Mouse (Mus musculus) midbrain, embryonic 16.5 days (tissue): Measurements from ENCODE around the gene Slco3a1. TPM values are rescaled to one million over a fixed set of nuclear protein-coding genes. Genes with fewer than 3 reads are reported as not detected.
A peak's percentile ranks its signal among the peaks of the same experiment; 100 is the strongest.

Source experiments
- ATAC-seq: fragments of 200-750 bp; cut with Nextera tagmentation; 2 replicates; pipeline ENCODE4 v1.8.0; 2017; ENCODE audit warnings: moderate TSS enrichment
- H3K27ac ChIP-seq: fragments of 300-500 bp; sonication (generic); 2 replicates; pipeline ENCODE4 v1.5.1; 2014; ENCODE audit warnings: mild to moderate bottlenecking, low read length, mixed read lengths
- H3K27me3 ChIP-seq: fragments of 300-500 bp; sonication (generic); 2 replicates; pipeline ENCODE4 v1.6.1; 2014; ENCODE audit warnings: low read depth, low read length, mixed read lengths; ENCODE audit not compliant: control insufficient read depth, insufficient read depth
- H3K36me3 ChIP-seq: fragments of 300-500 bp; sonication (generic); 2 replicates; pipeline ENCODE4 v1.6.1; 2014; ENCODE audit warnings: mild to moderate bottlenecking, low read length, moderate library complexity, mixed read lengths; ENCODE audit not compliant: control insufficient read depth, insufficient read depth
- H3K4me1 ChIP-seq: fragments of 300-500 bp; sonication (generic); 2 replicates; pipeline ENCODE4 v1.6.1; 2014; ENCODE audit warnings: mild to moderate bottlenecking, low read length, mixed read lengths; ENCODE audit not compliant: control insufficient read depth, insufficient read depth
- H3K4me2 ChIP-seq: fragments of 300-500 bp; sonication (generic); 2 replicates; pipeline ENCODE4 v1.6.1; 2014; ENCODE audit warnings: mild to moderate bottlenecking, low read length, mixed read lengths
- H3K4me3 ChIP-seq: fragments of 300-500 bp; sonication (generic); 2 replicates; pipeline ENCODE4 v1.5.1; 2014; ENCODE audit warnings: low read depth, mild to moderate bottlenecking, low read length, moderate library complexity, mixed read lengths
- H3K9ac ChIP-seq: fragments of 300-500 bp; sonication (generic); 2 replicates; pipeline ENCODE4 v1.6.1; 2014; ENCODE audit warnings: low read depth, low read length, mixed read lengths
- H3K9me3 ChIP-seq: fragments of 300-500 bp; sonication (generic); replicated peaks from 2 replicates; pipeline ENCODE4 v1.6.1; 2014; ENCODE audit warnings: mild to moderate bottlenecking, low read length, mixed read lengths; ENCODE audit not compliant: control insufficient read depth, poor library complexity, severe bottlenecking
- WGBS: fragments of 180-500 bp; shearing (Covaris S2); extraction: QIAGEN DNeasy Blood & Tissue Kit; methylation state at CpG from one replicate; pipeline ENCODE4 v1.1.7; 2014; 5-methylcytosine and 5-hydroxymethylcytosine counted together
- polyA plus RNA-seq: library from polyadenylated mRNA; unstranded; fragments of >200 nt; fragmentation: Nextera tagmentation; extraction: Ambion mirVana; gene quantifications from 2 replicates; pipeline ENCODE4 v1.2.1, GENCODE M21; 2015

Gene Slco3a1
- polyA plus RNA-seq, 1 experiment from 2014 or later: 27.2 TPM

DNA sequence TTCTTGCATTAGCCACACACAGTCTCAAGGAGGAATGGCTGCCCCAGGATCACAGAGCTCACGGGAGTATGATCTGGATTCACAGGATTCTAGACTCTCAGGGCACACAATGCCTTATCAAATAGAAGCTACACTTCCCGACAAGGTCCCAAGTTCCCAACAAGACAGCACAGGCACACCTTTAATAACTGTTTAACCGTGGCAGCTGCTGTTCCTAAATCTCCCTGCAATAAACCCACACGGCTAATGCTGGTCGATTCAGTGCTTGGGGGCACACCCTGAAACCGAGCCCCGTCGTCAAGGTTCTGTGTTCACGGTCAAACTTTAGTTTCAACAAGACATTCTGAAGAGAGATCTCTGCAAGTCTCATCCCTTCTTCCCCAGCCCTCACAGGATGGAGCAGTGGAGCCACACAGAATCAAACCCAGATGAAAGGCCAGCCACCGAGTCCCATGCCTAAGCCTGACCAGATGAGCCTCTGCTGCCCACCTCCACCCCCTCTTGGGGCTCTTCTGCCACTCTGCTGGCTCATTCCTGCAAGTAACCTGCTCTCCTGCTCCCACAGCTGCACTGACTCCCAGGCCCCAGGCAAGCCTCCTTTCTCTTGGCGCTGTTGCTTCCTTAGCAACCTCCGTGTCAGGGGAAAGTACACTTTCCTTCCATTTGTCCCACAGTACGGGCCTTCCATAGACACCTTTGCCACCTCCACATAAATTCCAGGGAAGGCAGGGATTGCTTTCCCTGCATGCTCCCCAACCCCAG, 200.7 kb downstream of the Slco3a1 start:
- Histone ChIP-seq H3K4me1 (peaks cover 18% of the 10 kb centered on the region), H3K36me3 (no peaks in the 10 kb centered on the region), H3K9me3 (no peaks in the 10 kb centered on the region), H3K4me2 (no peak overlapping the region), H3K27ac (peak overlapping the region; percentile 83), H3K9ac (peak overlapping the region; percentile 50), H3K27me3 (no peaks in the 10 kb centered on the region), H3K4me3 (no peak overlapping the region)
- 72% methylated on average over 13 of the region's 13 CpGs for WGBS
- ATAC-seq: peak; percentile 61

GRCm38 (mm10) chr7:74353240-74353639, 201.3 kb downstream of the Slco3a1 start:
- no peak overlapping the region for H3K27ac ChIP-seq
- H3K4me2 ChIP-seq: no peak overlapping the region
- WGBS: 88% methylated on average over 7 of the region's 7 CpGs
- no peak overlapping the region for H3K4me3 ChIP-seq
- H3K9me3 ChIP-seq: no peaks in the 10 kb centered on the region
- H3K4me1 ChIP-seq: peaks cover 20% of the 10 kb centered on the region
- H3K9ac ChIP-seq: no peak overlapping the region
- ATAC-seq: no peak
- no peaks in the 10 kb centered on the region for H3K27me3 ChIP-seq
- no peaks in the 10 kb centered on the region for H3K36me3 ChIP-seq

DNA sequence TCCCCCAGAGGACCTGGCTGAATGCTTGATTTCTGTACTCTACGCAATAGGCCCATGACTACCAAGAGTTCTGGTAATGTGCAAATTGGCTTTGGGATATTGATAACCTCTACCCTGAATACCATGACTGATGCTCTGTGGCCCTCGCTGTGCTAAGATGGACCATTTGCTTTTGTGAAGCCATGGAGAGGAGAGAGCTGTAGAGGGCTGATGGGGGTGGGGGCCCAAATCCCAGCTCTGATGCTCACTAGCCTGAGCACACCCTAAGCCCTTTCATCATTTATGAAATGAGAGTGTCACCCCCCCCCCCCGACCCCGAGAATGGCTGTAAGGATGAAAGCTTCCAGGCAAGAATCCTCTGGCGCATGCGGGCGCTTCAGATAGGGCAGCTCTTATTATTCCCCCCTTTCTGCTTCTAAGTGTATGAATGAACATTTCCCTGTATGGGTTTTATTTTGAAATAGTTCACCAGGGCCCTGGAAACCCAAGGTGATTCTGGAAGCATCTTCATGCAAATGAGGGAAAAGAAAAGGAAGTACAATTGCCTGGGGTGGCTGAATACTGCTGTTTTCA, 206.2 kb downstream of the Slco3a1 start:
- peaks cover 6% of the 10 kb centered on the region; the same call in 1 of the 2 replicates for H3K4me1 ChIP-seq
- no peak overlapping the region for H3K9ac ChIP-seq
- H3K4me2 ChIP-seq: no peak overlapping the region
- WGBS: 54% methylated on average over 7 of the region's 7 CpGs
- no peaks in the 10 kb centered on the region for H3K36me3 ChIP-seq
- H3K9me3 ChIP-seq: no peaks in the 10 kb centered on the region
- ATAC-seq: peak; percentile 65; the same call in 1 of the 2 replicates
- no peak overlapping the region for H3K4me3 ChIP-seq
- no peaks in the 10 kb centered on the region for H3K27me3 ChIP-seq
- H3K27ac ChIP-seq: peak overlapping the region; percentile 53

DNA sequence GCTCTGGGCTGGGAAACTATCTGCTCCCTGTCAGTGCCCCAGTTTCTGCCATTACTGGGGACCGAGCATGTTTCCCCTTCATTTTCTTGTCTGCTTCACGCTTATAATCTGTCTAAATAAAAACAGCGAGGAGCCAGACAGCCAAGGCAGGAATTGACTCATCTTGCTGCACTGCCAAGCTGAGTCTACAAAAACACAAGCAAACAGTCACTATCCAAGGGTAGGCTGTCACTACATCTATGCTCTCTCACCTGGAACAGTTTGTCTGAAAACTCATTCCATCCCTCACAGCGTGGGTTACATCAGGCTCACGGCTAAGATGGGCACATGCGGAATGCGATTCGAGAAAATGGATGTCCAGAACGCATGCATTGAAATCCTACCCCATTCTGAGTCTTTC, 207.6 kb downstream of the Slco3a1 start:
- no peak for ATAC-seq
- Histone ChIP-seq H3K4me2 (no peak overlapping the region), H3K9ac (no peak overlapping the region), H3K4me3 (no peak overlapping the region), H3K27ac (no peak overlapping the region), H3K9me3 (no peaks in the 10 kb centered on the region), H3K27me3 (no peaks in the 10 kb centered on the region), H3K36me3 (no peaks in the 10 kb centered on the region), H3K4me1 (peaks cover 6% of the 10 kb centered on the region; the same call in 1 of the 2 replicates)
- WGBS: 83% methylated on average over 9 of the region's 9 CpGs

DNA sequence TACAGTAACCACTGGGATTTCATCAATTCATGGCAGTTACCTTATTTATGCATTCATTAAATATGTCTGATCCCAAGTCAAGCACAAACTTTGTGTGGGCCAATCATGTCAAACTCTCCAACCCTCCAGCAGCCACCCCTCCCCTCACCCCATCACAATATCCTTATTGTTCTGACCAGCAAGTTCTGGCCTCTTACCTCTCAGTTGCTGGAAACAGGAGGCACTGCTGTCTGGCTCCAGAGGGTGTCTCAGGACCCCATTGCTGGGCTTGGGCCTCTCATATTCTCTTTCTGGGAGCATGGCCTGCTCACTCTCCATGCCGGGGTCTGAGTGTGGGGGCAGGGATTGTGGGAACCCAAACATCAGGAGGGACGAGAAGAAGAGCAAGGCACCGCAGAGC, 208.1 kb downstream of the Slco3a1 start:
- Histone ChIP-seq H3K9me3 (no peaks in the 10 kb centered on the region), H3K9ac (no peak overlapping the region), H3K4me3 (no peak overlapping the region), H3K27ac (no peak overlapping the region), H3K4me2 (no peak overlapping the region), H3K27me3 (no peaks in the 10 kb centered on the region), H3K4me1 (peaks cover 10% of the 10 kb centered on the region), H3K36me3 (no peaks in the 10 kb centered on the region)
- 65% methylated on average over 3 of the region's 3 CpGs for WGBS
- no peak for ATAC-seq

- no peaks in the 10 kb centered on the region for H3K36me3 ChIP-seq
- H3K4me2 ChIP-seq: no peak overlapping the region
- H3K9me3 ChIP-seq: no peaks in the 10 kb centered on the region
- WGBS: 43% methylated on average over 4 of the region's 4 CpGs
- ATAC-seq: no peak
- H3K9ac ChIP-seq: no peak overlapping the region
- H3K27ac ChIP-seq: no peak overlapping the region
- peaks cover 4% of the 10 kb centered on the region; the same call in 1 of the 2 replicates for H3K4me1 ChIP-seq
- no peak overlapping the region for H3K4me3 ChIP-seq
- H3K27me3 ChIP-seq: no peaks in the 10 kb centered on the region
These were observed 213.3 kb downstream of the Slco3a1 start for GRCm38 (mm10) chr7:74341149-74341805.

DNA sequence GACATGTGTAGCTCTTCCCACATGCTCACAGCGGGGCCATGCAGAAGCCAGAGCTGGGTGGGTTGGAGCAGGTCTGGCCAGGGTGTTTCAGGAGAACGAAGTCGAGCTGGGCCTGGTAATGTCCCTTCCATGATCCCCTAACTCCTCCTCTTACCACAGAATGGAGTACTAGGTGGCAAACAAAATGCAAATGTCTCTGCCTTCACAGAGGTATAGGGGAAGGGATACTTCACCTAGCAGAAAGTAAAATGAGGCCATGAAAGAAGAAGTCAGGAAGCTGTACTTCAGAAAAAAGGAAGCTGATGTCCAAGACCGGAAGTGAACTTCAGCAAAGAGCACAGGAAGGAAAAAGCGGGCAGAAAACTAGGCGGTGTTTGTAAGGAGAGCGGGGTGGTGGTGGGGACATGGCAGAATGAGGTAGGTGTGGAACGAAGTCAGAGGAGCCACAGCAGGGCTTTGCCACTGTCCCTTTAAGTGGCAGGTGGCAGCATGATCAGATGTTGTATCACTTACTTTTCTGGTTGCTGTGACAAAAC, 214.1 kb downstream of the Slco3a1 start:
- no peak for ATAC-seq
- H3K4me1 ChIP-seq: peaks cover 4% of the 10 kb centered on the region; the same call in 1 of the 2 replicates
- 91% methylated on average over 8 of the region's 8 CpGs for WGBS
- H3K27me3 ChIP-seq: no peaks in the 10 kb centered on the region
- H3K4me3 ChIP-seq: no peak overlapping the region
- H3K27ac ChIP-seq: no peak overlapping the region
- H3K4me2 ChIP-seq: no peak overlapping the region
- no peak overlapping the region for H3K9ac ChIP-seq
- H3K36me3 ChIP-seq: no peaks in the 10 kb centered on the region
- no peaks in the 10 kb centered on the region for H3K9me3 ChIP-seq

DNA sequence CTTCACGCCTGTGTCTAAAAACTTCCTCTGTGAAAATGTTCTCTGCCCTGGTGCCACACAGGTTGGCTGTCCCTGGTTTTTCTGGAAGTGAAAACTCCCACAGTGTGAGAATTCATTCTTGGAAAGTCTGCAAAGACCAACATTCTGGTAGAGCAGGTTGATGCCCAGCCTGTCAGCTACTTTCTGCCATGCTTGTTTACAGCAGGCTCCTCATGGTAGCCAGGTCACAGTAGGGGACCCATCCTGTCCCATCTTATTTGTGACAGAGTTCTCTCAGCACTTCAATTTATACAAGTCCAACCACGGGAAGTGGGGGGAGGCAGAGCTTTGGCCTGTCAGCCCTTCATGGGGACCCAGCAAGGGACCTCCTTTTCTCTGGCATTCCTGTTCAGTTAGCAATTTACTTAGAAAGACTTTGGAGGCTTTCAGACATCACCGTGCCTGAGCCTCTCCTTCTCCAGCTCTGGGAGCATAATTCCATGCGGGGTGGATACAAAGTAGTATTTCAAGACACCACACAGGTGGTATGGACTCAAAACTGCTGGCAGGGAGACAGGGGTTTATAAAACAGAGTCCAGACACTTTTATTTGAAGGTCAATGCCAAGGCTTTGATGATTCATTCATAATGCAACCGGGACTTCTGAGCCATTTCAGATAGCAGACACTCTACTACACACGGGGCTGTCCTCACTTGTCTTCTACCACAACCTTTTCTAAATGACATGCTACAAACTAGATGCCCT, 216.7 kb downstream of the Slco3a1 start:
- Histone ChIP-seq H3K4me3 (no peak overlapping the region), H3K9me3 (no peaks in the 10 kb centered on the region), H3K4me1 (peaks cover 4% of the 10 kb centered on the region; the same call in 1 of the 2 replicates), H3K9ac (no peak overlapping the region), H3K27me3 (no peaks in the 10 kb centered on the region), H3K4me2 (no peak overlapping the region), H3K27ac (no peak overlapping the region), H3K36me3 (no peaks in the 10 kb centered on the region)
- WGBS: 83% methylated on average over 6 of the region's 6 CpGs
- no peak for ATAC-seq
